Mouse (Mus musculus) myocyte (in vitro differentiated cells): ENCODE results near the gene Mmp19. TPM values are rescaled to one million over a fixed set of nuclear protein-coding genes. Genes with fewer than 3 reads are reported as not detected.

Experiments used
- H3K27me3 ChIP-seq: one replicate; pipeline ENCODE4 v1.6.1; 2011; ENCODE audit not compliant: control insufficient read depth, insufficient read depth, insufficient read length
- H3K36me3 ChIP-seq: one replicate; pipeline ENCODE4 v1.6.1; 2011; ENCODE audit not compliant: control insufficient read depth, insufficient read depth
- H3K4me2 ChIP-seq: one replicate; pipeline ENCODE4 v1.6.1; 2011; ENCODE audit warnings: low read depth, control low read depth
- H3K4me3 ChIP-seq: one replicate; pipeline ENCODE4 v1.5.1; 2011; ENCODE audit warnings: mild to moderate bottlenecking, control low read depth, moderate library complexity
- H3K79me2 ChIP-seq: one replicate; pipeline ENCODE4 v1.6.1; 2011; ENCODE audit not compliant: control insufficient read depth, insufficient read depth
- H3ac ChIP-seq: one replicate; pipeline ENCODE4 v1.6.1; 2011; ENCODE audit not compliant: control insufficient read depth, insufficient read length
- CEBPB ChIP-seq: IDR thresholded peaks from 2 replicates; pipeline ENCODE4 v1.6.1; 2011; ENCODE audit warnings: mild to moderate bottlenecking, moderate library complexity; ENCODE audit not compliant: poor library complexity, insufficient read depth, severe bottlenecking
- E2F4 ChIP-seq: IDR thresholded peaks from one replicate; pipeline ENCODE4 v1.6.1; 2011; ENCODE audit warnings: mild to moderate bottlenecking, control low read depth, moderate library complexity; ENCODE audit not compliant: insufficient read depth
- MAX ChIP-seq: IDR thresholded peaks from one replicate; pipeline ENCODE4 v1.6.1; 2011; ENCODE audit warnings: low read depth, mild to moderate bottlenecking, control low read depth
- MYOD1 ChIP-seq, 3 experiments: IDR thresholded peaks; one replicate each; pipeline ENCODE4 v1.6.1; 2011; ENCODE audit warnings: control low read depth in 2 of 3, low read depth in 2 of 3, mild to moderate bottlenecking in 2 of 3, moderate library complexity in 1 of 3; ENCODE audit not compliant: insufficient read length in 2 of 3, control insufficient read depth in 1 of 3
- MYOG ChIP-seq, 3 experiments: IDR thresholded peaks; one replicate each; pipeline ENCODE4 v1.6.1; 2011; ENCODE audit warnings: control low read depth in 2 of 3, low read depth in 2 of 3, mild to moderate bottlenecking in 2 of 3; ENCODE audit not compliant: insufficient read length in 2 of 3, control insufficient read depth in 1 of 3, insufficient read depth in 1 of 3
- POLR2A ChIP-seq: IDR thresholded peaks from one replicate; pipeline ENCODE4 v1.6.1; 2011; ENCODE audit warnings: low read depth, mild to moderate bottlenecking, control low read depth, moderate library complexity; ENCODE audit not compliant: insufficient read length
- POLR2AphosphoS2 ChIP-seq: IDR thresholded peaks from one replicate; pipeline ENCODE4 v1.6.1; 2011; ENCODE audit warnings: low read depth, control low read depth; ENCODE audit not compliant: insufficient read length
- REST ChIP-seq: IDR thresholded peaks from one replicate; pipeline ENCODE4 v1.6.1; 2011; ENCODE audit warnings: mild to moderate bottlenecking, control low read depth, moderate library complexity; ENCODE audit not compliant: insufficient read depth, insufficient read length
- SRF ChIP-seq: IDR thresholded peaks from one replicate; pipeline ENCODE4 v1.6.1; 2011; ENCODE audit warnings: low read depth; ENCODE audit not compliant: control insufficient read depth, insufficient read length
- TCF12 ChIP-seq: IDR thresholded peaks from one replicate; pipeline ENCODE4 v1.6.1; 2011; ENCODE audit warnings: mild to moderate bottlenecking, control low read depth; ENCODE audit not compliant: poor library complexity, insufficient read depth, severe bottlenecking
- TCF3 ChIP-seq: IDR thresholded peaks from one replicate; pipeline ENCODE4 v1.6.1; 2011; ENCODE audit warnings: low read depth, control low read depth; ENCODE audit not compliant: insufficient read length
- USF1 ChIP-seq: IDR thresholded peaks from one replicate; pipeline ENCODE4 v1.6.1; 2011; ENCODE audit warnings: low read depth, mild to moderate bottlenecking, control low read depth, moderate library complexity
- polyA plus RNA-seq: library from polyadenylated mRNA; unstranded; fragments of >200 nt; fragmentation: generic; extraction: Trizol; gene quantifications from one replicate; pipeline ENCODE4 v1.2.1, GENCODE M21; 2012; ENCODE audit warnings: missing spikeins

Mmp19 gene
- polyA plus RNA-seq, 1 experiment, result 12.1 TPM

DNA sequence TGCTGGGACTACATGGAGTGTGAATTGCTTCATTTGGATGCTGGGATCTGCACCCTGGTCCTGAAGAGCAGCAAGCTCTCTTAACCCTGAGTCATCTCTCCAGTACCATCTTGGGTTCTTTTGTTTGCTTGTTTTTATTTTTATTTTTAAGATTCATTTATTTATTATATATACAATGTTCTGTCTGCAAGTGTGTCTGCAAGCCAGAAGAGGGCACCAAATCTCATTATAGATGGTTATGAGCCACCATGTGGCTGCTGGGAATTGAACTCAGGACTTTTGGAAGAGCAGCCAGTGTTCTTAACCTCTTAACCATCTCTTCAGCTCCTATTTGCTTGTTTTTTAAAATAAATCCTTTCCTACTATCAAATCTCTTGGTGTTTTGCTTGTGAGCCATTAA, 46.7 kb downstream of the Mmp19 start:
- Histone ChIP-seq H3K27me3 (no peaks in the 10 kb centered on the region), H3K4me3 (no peak overlapping the region), H3K79me2 (peaks cover 22% of the 10 kb centered on the region), H3ac (no peak overlapping the region), H3K4me2 (no peak overlapping the region), H3K36me3 (peaks cover 81% of the 10 kb centered on the region)
- TF ChIP-seq MYOG (IDR thresholded peaks at IDR 0.05; ENCODE audit: control insufficient read depth in 1 of 3, insufficient read depth in 1 of 3, insufficient read length in 2 of 3, low read depth in 2 of 3) (no peak), CEBPB (no peak), MAX (no peak), USF1 (no peak), MYOD1 (IDR thresholded peaks at IDR 0.05; ENCODE audit: control insufficient read depth in 1 of 3, insufficient read length in 2 of 3, low read depth in 2 of 3) (no peak), POLR2A (no peak), POLR2AphosphoS2 (no peak), TCF12 (no peak), TCF3 (no peak)

GRCm38 (mm10) chr10:128839434-128839833, 48.7 kb downstream of the Mmp19 start:
- Histone ChIP-seq H3K79me2 (peaks cover 9% of the 10 kb centered on the region), H3K4me2 (no peak overlapping the region), H3K36me3 (peaks cover 76% of the 10 kb centered on the region), H3K27me3 (no peaks in the 10 kb centered on the region), H3K4me3 (no peak overlapping the region), H3ac (no peak overlapping the region)
- TF ChIP-seq TCF12 (no peak), CEBPB (no peak), E2F4 (no peak), MYOG (IDR thresholded peaks at IDR 0.05; ENCODE audit: control insufficient read depth in 1 of 3, insufficient read depth in 1 of 3, insufficient read length in 2 of 3, low read depth in 2 of 3) (no peak), SRF (no peak), USF1 (no peak), POLR2AphosphoS2 (no peak), TCF3 (no peak), MAX (no peak)

DNA sequence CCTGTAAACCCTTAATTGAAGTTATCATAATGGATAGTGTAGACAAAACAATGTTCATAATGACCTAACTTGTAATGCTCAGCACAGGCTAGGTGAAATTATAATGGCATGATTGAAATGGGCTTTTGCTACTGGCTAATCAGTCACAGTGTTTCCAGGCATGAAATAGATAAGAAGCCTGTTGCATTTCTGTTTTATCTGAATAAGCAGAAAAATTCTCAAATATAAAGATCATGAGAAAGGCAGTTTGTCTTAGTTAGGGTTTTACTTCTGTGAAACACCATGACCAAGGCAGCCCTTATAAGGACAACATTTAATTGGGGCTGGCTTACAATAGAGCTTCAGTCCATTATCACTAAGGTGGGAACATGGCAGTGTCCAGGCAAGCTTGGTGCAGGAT, 49.9 kb downstream of the Mmp19 start:
- Histone ChIP-seq H3K4me3 (no peak overlapping the region), H3K79me2 (peaks cover 5% of the 10 kb centered on the region), H3K27me3 (no peaks in the 10 kb centered on the region), H3ac (no peak overlapping the region), H3K36me3 (peaks cover 72% of the 10 kb centered on the region), H3K4me2 (no peak overlapping the region)
- TF ChIP-seq CEBPB (no peak), POLR2AphosphoS2 (no peak), MYOD1 (IDR thresholded peaks at IDR 0.05; ENCODE audit: control insufficient read depth in 1 of 3, insufficient read length in 2 of 3, low read depth in 2 of 3) (no peak), POLR2A (no peak), REST (no peak), USF1 (no peak), SRF (no peak), MAX (no peak), TCF12 (no peak), E2F4 (no peak), TCF3 (no peak), MYOG (IDR thresholded peaks at IDR 0.05; ENCODE audit: control insufficient read depth in 1 of 3, insufficient read depth in 1 of 3, insufficient read length in 2 of 3, low read depth in 2 of 3) (no peak)

- Histone ChIP-seq H3ac (no peak overlapping the region), H3K36me3 (peaks cover 64% of the 10 kb centered on the region), H3K4me2 (no peak overlapping the region), H3K4me3 (no peak overlapping the region), H3K27me3 (no peaks in the 10 kb centered on the region), H3K79me2 (no peaks in the 10 kb centered on the region)
- no peak for TF ChIP-seq TCF12
- TF ChIP-seq POLR2A, result no peak
- no peak for TF ChIP-seq MYOD1 (IDR thresholded peaks at IDR 0.05; ENCODE audit: control insufficient read depth in 1 of 3, insufficient read length in 2 of 3, low read depth in 2 of 3)
- no peak for TF ChIP-seq MYOG (IDR thresholded peaks at IDR 0.05; ENCODE audit: control insufficient read depth in 1 of 3, insufficient read depth in 1 of 3, insufficient read length in 2 of 3, low read depth in 2 of 3)
- no peak for TF ChIP-seq SRF
- TF ChIP-seq E2F4, result no peak
- no peak for TF ChIP-seq REST
- no peak for TF ChIP-seq TCF3
- TF ChIP-seq MAX, result no peak
- no peak for TF ChIP-seq CEBPB
- TF ChIP-seq POLR2AphosphoS2, result no peak
- TF ChIP-seq USF1, result no peak
Observed at GRCm38 (mm10) chr10:128843260-128843659, 52.5 kb downstream of the Mmp19 start.

- Histone ChIP-seq H3K4me2 (no peak overlapping the region), H3K27me3 (no peaks in the 10 kb centered on the region), H3K36me3 (peaks cover 65% of the 10 kb centered on the region), H3K79me2 (no peaks in the 10 kb centered on the region), H3ac (no peak overlapping the region), H3K4me3 (no peak overlapping the region)
- TF ChIP-seq REST, result no peak
- TF ChIP-seq CEBPB, result no peak
Observed at GRCm38 (mm10) chr10:128845516-128845915, 54.8 kb downstream of the Mmp19 start.
